Mouse (Mus musculus): ENCODE measurements around the gene Ifit2.

DNA sequence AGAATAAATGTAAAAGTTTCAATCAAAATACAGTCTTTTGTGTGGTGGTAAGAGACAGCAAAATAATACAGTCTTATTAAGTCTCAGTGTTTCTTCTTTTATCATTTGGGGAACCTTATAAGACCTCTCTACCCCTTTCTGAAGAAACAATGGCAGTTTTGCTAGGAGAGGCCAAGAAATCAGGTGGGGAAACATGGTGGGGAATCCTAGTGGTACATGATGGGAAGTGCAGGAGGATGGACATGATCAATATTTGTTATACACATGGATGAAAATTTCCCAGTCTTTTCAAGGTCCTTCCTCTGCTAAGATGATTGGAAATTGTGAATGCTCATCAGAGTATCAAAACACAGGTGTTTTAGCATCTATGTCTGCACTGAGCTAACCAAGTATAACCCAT is 38.5 kb downstream of the Ifit2 start:
- no peak for TF ChIP-seq CTCF (IDR thresholded peaks at IDR 0.05; ENCODE audit: borderline replicate concordance, insufficient read depth, low read length)
- TF ChIP-seq POLR2A (IDR thresholded peaks at IDR 0.05; ENCODE audit: low read depth, low read length): no peak
